Mouse (Mus musculus): ENCODE data around the gene BC029722. TPM values are rescaled to one million over a fixed set of nuclear protein-coding genes. Genes with fewer than 3 reads are reported as not detected.

Gene BC029722
- polyA plus RNA-seq, 1 experiment from 2014 or later = 19.7 TPM

- Histone ChIP-seq H3K4me3 (no peak overlapping the region), H3K27me3 (no peaks in the 10 kb centered on the region), H3K4me2 (no peak overlapping the region), H3K27ac (no peak overlapping the region), H3K4me1 (no peaks in the 10 kb centered on the region), H3K9me3 (no peaks in the 10 kb centered on the region), H3K36me3 (no peaks in the 10 kb centered on the region), H3K9ac (no peak overlapping the region)
- whole genome bisulfite sequencing = 55% methylated on average over 3 of the region's 3 CpGs
- ATAC-seq (ENCODE audit: borderline replicate concordance, extremely low read depth, low FRiP score, low TSS enrichment) = no peak
These were observed 20.6 kb downstream of the BC029722 start for GRCm38 (mm10) chr2:155798613-155799012.

GRCm38 (mm10) chr2:155794674-155795445 lies 24.4 kb downstream of the BC029722 start:
- Histone ChIP-seq H3K27me3 (no peaks in the 10 kb centered on the region), H3K9ac (no peak overlapping the region), H3K4me2 (no peak overlapping the region), H3K4me1 (no peaks in the 10 kb centered on the region), H3K4me3 (no peak overlapping the region), H3K36me3 (no peaks in the 10 kb centered on the region), H3K9me3 (no peaks in the 10 kb centered on the region), H3K27ac (no peak overlapping the region)
- 79% methylated on average over 12 of the region's 12 CpGs for WGBS
- ATAC-seq (ENCODE audit: borderline replicate concordance, extremely low read depth, low FRiP score, low TSS enrichment) = no peak

GRCm38 (mm10) chr2:155792899-155793298 lies 26.3 kb downstream of the BC029722 start:
- no peak overlapping the region for H3K4me3 ChIP-seq
- H3K9ac ChIP-seq = no peak overlapping the region
- H3K27ac ChIP-seq = no peak overlapping the region
- WGBS = 44% methylated on average over 12 of the region's 12 CpGs
- no peaks in the 10 kb centered on the region for H3K36me3 ChIP-seq
- no peaks in the 10 kb centered on the region for H3K4me1 ChIP-seq
- no peak overlapping the region for H3K4me2 ChIP-seq
- no peak for ATAC-seq (ENCODE audit: borderline replicate concordance, extremely low read depth, low FRiP score, low TSS enrichment)
- no peaks in the 10 kb centered on the region for H3K27me3 ChIP-seq
- H3K9me3 ChIP-seq = no peaks in the 10 kb centered on the region

GRCm38 (mm10) chr2:155787949-155788931 lies 31.0 kb downstream of the BC029722 start:
- no peaks in the 10 kb centered on the region for H3K27me3 ChIP-seq
- no peak overlapping the region for H3K4me2 ChIP-seq
- no peaks in the 10 kb centered on the region for H3K9me3 ChIP-seq
- ATAC-seq (ENCODE audit: borderline replicate concordance, extremely low read depth, low FRiP score, low TSS enrichment) = no peak
- 55% methylated on average over 18 of the region's 18 CpGs for WGBS
- H3K36me3 ChIP-seq = no peaks in the 10 kb centered on the region
- H3K27ac ChIP-seq = no peak overlapping the region
- H3K9ac ChIP-seq = no peak overlapping the region
- no peak overlapping the region for H3K4me3 ChIP-seq
- no peaks in the 10 kb centered on the region for H3K4me1 ChIP-seq

GRCm38 (mm10) chr2:155786905-155787304 lies 32.3 kb downstream of the BC029722 start:
- ATAC-seq (ENCODE audit: borderline replicate concordance, extremely low read depth, low FRiP score, low TSS enrichment) = no peak

GRCm38 (mm10) chr2:155784534-155784933 lies 34.7 kb downstream of the BC029722 start:
- Histone ChIP-seq H3K36me3 (no peaks in the 10 kb centered on the region), H3K9me3 (no peaks in the 10 kb centered on the region), H3K9ac (no peak overlapping the region), H3K4me3 (no peak overlapping the region), H3K27me3 (no peaks in the 10 kb centered on the region), H3K4me1 (no peaks in the 10 kb centered on the region), H3K4me2 (no peak overlapping the region), H3K27ac (no peak overlapping the region)
- ATAC-seq (ENCODE audit: borderline replicate concordance, extremely low read depth, low FRiP score, low TSS enrichment) = no peak
- WGBS = 64% methylated on average over 6 of the region's 6 CpGs

More at GRCm38 (mm10) chr2:155786905-155787304, 32.3 kb downstream of the BC029722 start:
- WGBS = 66% methylated on average over 5 of the region's 5 CpGs
- Histone ChIP-seq H3K4me2 (no peak overlapping the region), H3K4me3 (no peak overlapping the region), H3K9ac (no peak overlapping the region), H3K9me3 (no peaks in the 10 kb centered on the region), H3K4me1 (no peaks in the 10 kb centered on the region), H3K36me3 (no peaks in the 10 kb centered on the region), H3K27me3 (no peaks in the 10 kb centered on the region), H3K27ac (no peak overlapping the region)

GRCm38 (mm10) chr2:155779506-155779905 lies 39.7 kb downstream of the BC029722 start:
- Histone ChIP-seq H3K27me3 (peaks cover 33% of the 10 kb centered on the region), H3K4me3 (no peak overlapping the region), H3K9me3 (no peaks in the 10 kb centered on the region), H3K36me3 (no peaks in the 10 kb centered on the region), H3K4me1 (peaks cover 8% of the 10 kb centered on the region), H3K4me2 (no peak overlapping the region), H3K9ac (no peak overlapping the region), H3K27ac (no peak overlapping the region)
- no peak for ATAC-seq (ENCODE audit: borderline replicate concordance, extremely low read depth, low FRiP score, low TSS enrichment)
- 70% methylated on average over 3 of the region's 3 CpGs for WGBS

- no peaks in the 10 kb centered on the region for H3K9me3 ChIP-seq
- no peak overlapping the region for H3K4me2 ChIP-seq
- ATAC-seq (ENCODE audit: borderline replicate concordance, extremely low read depth, low FRiP score, low TSS enrichment) = no peak
- 23% methylated on average over 7 of the region's 7 CpGs for WGBS
- no peak overlapping the region for H3K27ac ChIP-seq
- H3K9ac ChIP-seq = no peak overlapping the region
- H3K4me3 ChIP-seq = no peak overlapping the region
- H3K36me3 ChIP-seq = no peaks in the 10 kb centered on the region
- peaks cover 38% of the 10 kb centered on the region for H3K27me3 ChIP-seq
- H3K4me1 ChIP-seq = peaks cover 8% of the 10 kb centered on the region
These were observed 40.2 kb downstream of the BC029722 start for GRCm38 (mm10) chr2:155779066-155779465.

DNA sequence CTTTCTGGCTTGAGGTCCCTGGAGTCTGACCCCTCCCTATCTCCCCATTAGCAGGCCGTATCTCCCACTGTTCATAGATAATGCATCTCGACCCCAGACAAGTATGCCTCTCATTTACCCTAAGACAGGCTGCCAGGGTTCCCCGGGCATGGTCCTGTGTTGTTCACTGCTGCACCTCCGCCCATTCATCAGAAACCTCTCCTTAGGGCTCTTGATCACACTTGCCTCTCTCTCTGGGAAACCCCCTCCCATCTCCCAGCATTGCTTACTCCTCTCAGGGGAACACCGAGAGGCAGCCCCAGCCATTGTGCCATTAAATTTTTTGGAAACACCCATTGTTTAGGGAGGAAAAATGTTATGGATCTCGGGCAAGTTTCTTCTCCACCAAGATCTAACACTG lies 41.2 kb downstream of the BC029722 start:
- no peak overlapping the region for H3K4me3 ChIP-seq
- no peaks in the 10 kb centered on the region for H3K9me3 ChIP-seq
- 61% methylated on average over 6 of the region's 6 CpGs for WGBS
- H3K27ac ChIP-seq = no peak overlapping the region
- H3K36me3 ChIP-seq = no peaks in the 10 kb centered on the region
- no peak overlapping the region for H3K9ac ChIP-seq
- peaks cover 8% of the 10 kb centered on the region for H3K4me1 ChIP-seq
- H3K4me2 ChIP-seq = no peak overlapping the region
- H3K27me3 ChIP-seq = peaks cover 48% of the 10 kb centered on the region
- ATAC-seq (ENCODE audit: borderline replicate concordance, extremely low read depth, low FRiP score, low TSS enrichment) = no peak

GRCm38 (mm10) chr2:155777688-155777985 lies 41.6 kb downstream of the BC029722 start:
- ATAC-seq (ENCODE audit: borderline replicate concordance, extremely low read depth, low FRiP score, low TSS enrichment) = no peak
- Histone ChIP-seq H3K4me1 (peaks cover 8% of the 10 kb centered on the region), H3K27ac (no peak overlapping the region), H3K4me3 (no peak overlapping the region), H3K9me3 (no peaks in the 10 kb centered on the region), H3K4me2 (no peak overlapping the region), H3K9ac (no peak overlapping the region), H3K27me3 (peaks cover 52% of the 10 kb centered on the region), H3K36me3 (no peaks in the 10 kb centered on the region)
- 77% methylated on average over 4 of the region's 4 CpGs for WGBS

DNA sequence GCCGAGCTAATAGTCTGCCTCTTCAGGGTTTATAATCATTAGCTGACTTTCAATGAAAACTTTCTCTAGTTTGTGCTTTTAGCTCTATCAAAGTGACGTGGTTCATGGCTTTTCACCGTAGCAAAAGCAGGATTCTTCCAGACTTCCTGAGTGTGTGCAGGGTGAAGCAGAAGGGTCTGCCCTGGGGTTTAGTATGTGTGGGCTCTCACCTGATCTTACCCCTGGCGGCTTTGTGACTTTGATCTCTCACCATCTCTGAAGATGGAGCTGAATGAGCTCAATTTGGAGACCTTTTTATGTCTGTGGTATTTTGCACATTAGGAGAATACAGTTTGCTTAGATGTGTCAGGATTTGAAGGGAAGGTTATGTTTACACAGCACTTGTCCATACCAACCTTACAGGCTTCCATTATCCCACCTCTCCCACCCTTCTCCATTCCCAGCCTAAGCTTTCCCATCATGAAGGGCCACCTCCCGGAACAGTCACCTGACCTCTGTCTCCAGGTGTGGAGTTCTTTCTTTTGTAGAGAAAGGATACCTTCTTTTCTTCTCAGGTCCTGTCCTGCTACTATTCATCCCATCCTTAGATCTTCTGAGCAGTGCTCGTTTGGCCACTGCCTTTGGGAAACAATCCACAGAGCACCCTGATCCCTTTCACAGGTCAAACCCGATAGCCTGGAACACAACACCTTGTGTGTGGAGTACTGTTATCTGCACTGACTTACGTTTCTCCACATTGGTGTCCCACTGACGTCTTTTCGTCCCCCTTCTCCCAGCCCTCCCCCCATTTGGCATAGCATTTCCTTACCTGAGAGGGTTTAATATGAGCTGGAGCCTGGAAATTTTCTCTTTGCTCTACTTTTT lies 42.2 kb downstream of the BC029722 start:
- H3K4me3 ChIP-seq = no peak overlapping the region
- no peak overlapping the region for H3K27ac ChIP-seq
- no peak overlapping the region for H3K4me2 ChIP-seq
- H3K9me3 ChIP-seq = no peaks in the 10 kb centered on the region
- no peaks in the 10 kb centered on the region for H3K36me3 ChIP-seq
- peaks cover 58% of the 10 kb centered on the region for H3K27me3 ChIP-seq
- ATAC-seq (ENCODE audit: borderline replicate concordance, extremely low read depth, low FRiP score, low TSS enrichment) = no peak
- H3K4me1 ChIP-seq = peaks cover 8% of the 10 kb centered on the region
- H3K9ac ChIP-seq = no peak overlapping the region
- WGBS = 46% methylated on average over 10 of the region's 10 CpGs

Measured in lung, embryonic 15.5 days (tissue).